Mouse (Mus musculus): ENCODE results near the gene Srp54a.
"Not testable (repeated sequence)": the region's sequence is repeated elsewhere in the genome, so short reads cannot be mapped to it uniquely, and the experiment has no call there.

DNA sequence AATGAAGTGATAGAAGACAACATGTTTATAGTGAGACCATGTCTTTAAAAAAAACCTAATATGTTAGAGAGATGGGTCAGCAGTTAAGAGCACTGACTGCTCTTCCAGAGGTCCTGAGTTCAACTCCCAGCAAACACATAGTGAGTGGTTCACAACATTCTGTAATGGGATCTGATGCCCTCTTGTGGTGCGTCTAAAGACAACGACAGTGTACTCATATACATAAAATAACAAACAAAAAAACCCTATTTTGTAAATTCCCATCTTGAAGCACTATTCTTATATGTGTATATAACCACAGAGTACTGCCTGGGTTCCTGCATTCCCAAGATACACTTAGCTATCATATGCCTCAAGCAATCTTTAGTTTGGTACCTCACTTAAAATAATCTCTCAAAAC lies 1.4 kb upstream of the Srp54a start:
- not testable (repeated sequence) for TF ChIP-seq CTCF (IDR thresholded peaks at IDR 0.05; ENCODE audit: control insufficient read depth, insufficient read depth, low read length); POLR2A (IDR thresholded peaks at IDR 0.05; ENCODE audit: borderline replicate concordance, control insufficient read depth, low read depth, low read length)

Data from bone marrow, adult 2 months (tissue).